Mouse (Mus musculus) hindbrain, embryonic 14.5 days (tissue): ENCODE results near the gene Mylk3. TPM values are rescaled to one million over a fixed set of nuclear protein-coding genes. Genes with fewer than 3 reads are reported as not detected.
A peak's percentile ranks its signal among the peaks of the same experiment; 100 is the strongest.

Experiments used
- ATAC-seq: fragments of 200-750 bp; cut with Nextera tagmentation; 2 replicates; pipeline ENCODE4 v1.8.0; 2017; ENCODE audit warnings: moderate number of reproducible peaks, mild to moderate bottlenecking, moderate TSS enrichment, moderate library complexity; ENCODE audit not compliant: low FRiP score
- DNase-seq: peaks from one replicate; pipeline ENCODE4 v3.0.0-alpha.2; 2015; ENCODE audit warnings: low spot score
- H3K27ac ChIP-seq: fragments of 300-500 bp; sonication (generic); 2 replicates; pipeline ENCODE4 v1.5.1; 2014; ENCODE audit warnings: mild to moderate bottlenecking, moderate library complexity
- H3K27me3 ChIP-seq: fragments of 300-500 bp; sonication (generic); 2 replicates; pipeline ENCODE4 v1.6.1; 2014; ENCODE audit warnings: mild to moderate bottlenecking, low read length, mixed read lengths; ENCODE audit not compliant: control insufficient read depth, insufficient read depth
- H3K36me3 ChIP-seq: fragments of 300-500 bp; sonication (generic); replicated peaks from 2 replicates; pipeline ENCODE4 v1.6.1; 2014; ENCODE audit not compliant: control insufficient read depth, insufficient read depth
- H3K4me1 ChIP-seq: fragments of 300-500 bp; sonication (generic); replicated peaks from 2 replicates; pipeline ENCODE4 v1.6.1; 2014; ENCODE audit warnings: antibody characterized with exemption, low read length, mixed read lengths; ENCODE audit not compliant: control insufficient read depth, insufficient read depth
- H3K4me2 ChIP-seq: fragments of 300-500 bp; sonication (generic); replicated peaks from 2 replicates; pipeline ENCODE4 v1.6.1; 2014; ENCODE audit warnings: mild to moderate bottlenecking, moderate library complexity
- H3K4me3 ChIP-seq: fragments of 300-500 bp; sonication (generic); replicated peaks from 2 replicates; pipeline ENCODE4 v1.5.1; 2014; ENCODE audit warnings: mild to moderate bottlenecking, low read length
- H3K9ac ChIP-seq: fragments of 300-500 bp; sonication (generic); 2 replicates; pipeline ENCODE4 v1.6.1; 2014
- H3K9me3 ChIP-seq: fragments of 300-500 bp; sonication (generic); 2 replicates; pipeline ENCODE4 v1.6.1; 2016; ENCODE audit warnings: low read length; ENCODE audit not compliant: control insufficient read depth
- WGBS: fragments of 180-500 bp; shearing (Covaris S2); extraction: QIAGEN DNeasy Blood & Tissue Kit; methylation state at CpG from one replicate; pipeline ENCODE4 v1.1.7; 2014; 5-methylcytosine and 5-hydroxymethylcytosine counted together
- polyA plus RNA-seq: library from polyadenylated mRNA; unstranded; fragments of >200 nt; fragmentation: Nextera tagmentation; extraction: Ambion mirVana; gene quantifications from 2 replicates; pipeline ENCODE4 v1.2.1, GENCODE M21; 2014

Mylk3 gene
- polyA plus RNA-seq, 1 experiment from 2014 or later, result 0.25 TPM

DNA sequence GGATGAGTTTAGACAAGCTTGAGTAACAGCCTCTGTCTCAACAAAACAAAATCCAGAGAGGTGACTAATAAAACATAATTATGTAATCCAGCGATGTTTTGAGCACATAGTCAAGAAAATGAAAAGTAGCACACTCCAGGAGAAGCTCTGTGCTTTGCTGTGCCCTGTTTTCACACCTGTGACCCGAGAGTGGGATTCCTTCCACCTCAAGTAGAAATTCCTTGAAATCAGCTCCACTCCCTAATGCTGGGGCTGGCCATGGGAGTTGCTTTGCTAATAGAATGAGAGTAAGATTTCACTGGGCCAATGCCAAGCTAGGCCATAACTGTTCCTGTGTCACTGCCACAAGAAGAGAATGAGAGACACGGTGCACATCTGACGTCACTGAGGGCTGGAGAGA, 48.5 kb downstream of the Mylk3 start:
- H3K4me2 ChIP-seq, result no peak overlapping the region
- no peaks in the 10 kb centered on the region for H3K9me3 ChIP-seq
- 86% methylated on average over 4 of the region's 4 CpGs for WGBS
- no peak overlapping the region for H3K27ac ChIP-seq
- ATAC-seq (no peak), DNase-seq (no peak)
- H3K9ac ChIP-seq, result no peak overlapping the region
- no peaks in the 10 kb centered on the region for H3K36me3 ChIP-seq
- no peak overlapping the region for H3K4me3 ChIP-seq
- H3K4me1 ChIP-seq, result no peaks in the 10 kb centered on the region
- H3K27me3 ChIP-seq, result no peaks in the 10 kb centered on the region

DNA sequence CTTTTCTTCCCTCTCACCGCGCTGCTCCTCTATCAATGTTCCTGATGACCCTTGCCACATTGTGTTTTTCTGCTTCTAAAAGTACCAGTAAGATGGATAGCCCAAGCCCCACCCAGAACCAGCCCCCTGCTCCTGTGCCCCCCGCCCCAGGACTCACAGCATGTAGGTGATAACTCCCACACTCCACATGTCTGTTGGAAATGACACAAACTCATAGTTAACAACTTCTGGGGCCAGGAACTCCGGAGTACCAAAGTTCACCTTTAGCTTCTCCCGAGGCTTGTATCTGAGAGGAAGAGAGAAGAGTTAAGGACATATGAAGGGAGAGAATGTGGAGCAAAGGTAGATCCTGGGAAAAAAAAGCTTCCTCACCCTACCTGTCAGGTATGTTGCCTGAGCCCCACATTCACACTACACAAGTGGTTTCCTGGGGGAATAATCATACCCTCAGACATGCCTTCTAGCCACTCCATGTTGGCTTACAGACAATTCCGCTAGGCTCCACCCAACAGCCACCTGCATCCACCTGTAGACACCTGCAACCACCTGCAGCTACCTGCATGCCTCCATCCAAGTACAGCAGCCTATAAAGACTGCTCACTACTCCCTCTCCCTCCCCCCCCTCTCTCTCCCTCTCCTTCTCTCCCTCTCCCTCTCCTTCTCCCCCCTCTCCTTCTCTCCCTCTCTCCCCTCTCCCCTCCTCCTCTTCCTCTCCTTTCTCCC, 49.8 kb downstream of the Mylk3 start:
- WGBS, result 82% methylated on average over 6 of the region's 6 CpGs
- H3K4me2 ChIP-seq, result no peak overlapping the region
- no peaks in the 10 kb centered on the region for H3K27me3 ChIP-seq
- ATAC-seq (no peak), DNase-seq (no peak)
- H3K4me3 ChIP-seq, result no peak overlapping the region
- no peaks in the 10 kb centered on the region for H3K36me3 ChIP-seq
- H3K27ac ChIP-seq, result no peak overlapping the region
- no peaks in the 10 kb centered on the region for H3K9me3 ChIP-seq
- no peaks in the 10 kb centered on the region for H3K4me1 ChIP-seq
- no peak overlapping the region for H3K9ac ChIP-seq

DNA sequence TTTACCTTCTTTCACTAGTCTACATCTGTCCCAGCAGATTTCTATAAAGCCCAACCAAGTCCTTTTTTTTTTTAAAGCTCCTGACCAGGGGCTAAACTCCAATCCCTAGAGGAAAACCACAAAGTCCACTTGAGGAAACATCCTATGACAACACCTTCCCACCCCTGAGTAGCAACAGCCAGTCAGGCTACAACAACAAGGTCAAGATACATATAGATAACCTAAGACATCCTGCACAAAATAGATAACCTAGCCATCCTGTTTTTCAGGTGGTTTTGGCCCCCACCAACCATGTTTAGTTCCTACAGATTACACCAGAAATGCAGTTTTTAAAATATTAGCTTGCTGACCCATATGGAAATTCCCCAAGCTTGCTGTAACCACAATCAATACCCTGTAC, 51.0 kb downstream of the Mylk3 start:
- Histone ChIP-seq H3K27me3 (no peaks in the 10 kb centered on the region), H3K4me1 (no peaks in the 10 kb centered on the region), H3K4me3 (no peak overlapping the region), H3K9me3 (no peaks in the 10 kb centered on the region), H3K4me2 (no peak overlapping the region), H3K36me3 (no peaks in the 10 kb centered on the region), H3K9ac (no peak overlapping the region), H3K27ac (no peak overlapping the region)
- no peak for DNase-seq
- ATAC-seq, result no peak

DNA sequence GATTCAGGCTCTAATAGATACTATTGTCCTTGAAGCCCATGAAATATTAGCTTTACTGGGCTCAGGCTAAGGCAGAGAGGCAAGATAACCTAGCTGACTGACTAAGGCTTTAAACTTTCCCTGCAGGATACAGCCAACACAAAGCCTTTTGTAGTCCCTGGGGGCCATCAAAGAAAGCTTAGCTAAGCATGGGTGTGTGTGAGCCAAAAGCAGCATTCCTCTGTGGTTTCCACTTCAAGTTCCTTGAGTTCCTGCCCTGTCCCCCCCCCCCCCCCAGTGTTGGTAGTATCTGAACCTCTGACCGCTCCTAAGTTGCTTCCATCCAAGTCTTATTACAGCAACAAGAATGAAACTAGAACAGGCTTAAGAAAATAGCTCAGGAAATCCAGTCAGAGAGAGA, 56.6 kb downstream of the Mylk3 start:
- H3K9ac ChIP-seq, result no peak overlapping the region
- ATAC-seq, result no peak

DNA sequence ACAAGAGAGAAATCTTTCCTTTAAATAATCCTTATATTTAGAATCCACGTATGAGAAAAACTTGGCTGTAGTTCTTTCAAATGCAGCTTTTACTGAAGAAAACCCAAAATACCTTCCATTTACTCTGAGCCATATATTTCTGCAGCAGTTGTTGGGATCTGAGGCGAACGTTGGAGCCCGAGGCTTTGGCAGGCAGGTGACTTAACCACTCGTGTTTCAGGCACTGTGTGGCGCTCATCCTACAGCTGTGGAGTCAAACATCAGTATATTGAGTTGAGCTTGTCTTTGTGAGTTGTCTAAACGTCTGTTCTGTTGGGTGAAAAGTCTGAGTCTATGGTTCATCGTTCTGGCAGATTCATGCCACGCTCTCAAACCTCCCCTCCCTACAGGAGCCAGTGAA, 59.1 kb downstream of the Mylk3 start:
- Histone ChIP-seq H3K27me3 (no peaks in the 10 kb centered on the region), H3K9me3 (no peaks in the 10 kb centered on the region), H3K4me1 (no peaks in the 10 kb centered on the region), H3K36me3 (no peaks in the 10 kb centered on the region), H3K27ac (no peak overlapping the region), H3K9ac (no peak overlapping the region), H3K4me3 (no peak overlapping the region), H3K4me2 (no peak overlapping the region)
- ATAC-seq (no peak), DNase-seq (no peak)
- 80% methylated on average over 9 of the region's 9 CpGs for WGBS

More for the DNA sequence above, 56.6 kb downstream of the Mylk3 start:
- Histone ChIP-seq H3K9me3 (no peaks in the 10 kb centered on the region), H3K27ac (no peak overlapping the region), H3K4me2 (no peak overlapping the region), H3K36me3 (no peaks in the 10 kb centered on the region), H3K27me3 (no peaks in the 10 kb centered on the region), H3K4me3 (no peak overlapping the region), H3K4me1 (no peaks in the 10 kb centered on the region)
- DNase-seq, result no peak
- 78% methylated on average over 1 of the region's 1 CpGs for WGBS

DNA sequence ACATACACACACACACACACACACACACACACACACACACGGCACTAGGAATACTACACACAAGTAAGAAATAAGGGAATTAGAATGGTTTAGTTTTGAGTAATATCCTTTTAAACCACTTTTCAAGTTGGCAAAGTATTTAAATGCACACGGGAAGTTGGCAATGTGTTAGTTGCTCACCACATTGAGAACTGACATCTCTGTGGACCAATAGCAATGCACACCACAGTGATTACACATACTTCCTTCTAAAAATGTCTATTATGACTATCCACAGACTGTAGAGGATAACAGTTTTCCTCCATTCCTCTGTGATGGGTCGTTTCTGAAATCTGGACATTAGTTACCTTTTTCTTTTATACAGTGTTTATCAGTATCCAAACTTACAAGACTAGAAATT, 63.1 kb downstream of the Mylk3 start:
- H3K27ac ChIP-seq, result no peak overlapping the region
- no peak overlapping the region for H3K4me2 ChIP-seq
- no peak overlapping the region for H3K9ac ChIP-seq
- H3K4me1 ChIP-seq, result no peaks in the 10 kb centered on the region
- no peaks in the 10 kb centered on the region for H3K27me3 ChIP-seq
- no peaks in the 10 kb centered on the region for H3K36me3 ChIP-seq
- H3K9me3 ChIP-seq, result no peaks in the 10 kb centered on the region
- ATAC-seq (no peak), DNase-seq (no peak)
- H3K4me3 ChIP-seq, result no peak overlapping the region
- 81% methylated on average over 3 of the region's 3 CpGs for WGBS

DNA sequence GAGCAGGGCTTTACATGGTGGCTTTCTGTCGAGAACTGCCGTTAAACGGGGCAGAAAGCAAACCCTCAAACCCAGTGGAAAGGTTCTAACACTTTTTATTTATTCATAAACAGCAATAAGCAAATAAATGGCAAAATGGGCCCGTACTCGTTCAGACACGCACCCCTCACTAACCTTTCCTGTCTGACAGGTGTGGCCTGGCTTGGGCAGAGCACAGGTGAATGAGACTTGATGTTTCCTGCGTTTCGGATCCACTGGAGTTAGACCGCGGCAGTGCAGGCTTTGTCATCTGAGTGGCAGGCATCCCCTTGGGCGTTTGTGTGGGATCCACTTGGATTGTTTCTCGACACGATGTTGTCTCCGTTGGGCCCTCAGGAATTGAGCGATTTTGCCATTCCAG, 64.2 kb downstream of the Mylk3 start:
- no peaks in the 10 kb centered on the region for H3K9me3 ChIP-seq
- no peaks in the 10 kb centered on the region for H3K4me1 ChIP-seq
- WGBS, result 91% methylated on average over 15 of the region's 15 CpGs
- DNase-seq (no peak), ATAC-seq (no peak)
- no peak overlapping the region for H3K27ac ChIP-seq
- no peak overlapping the region for H3K4me3 ChIP-seq
- H3K36me3 ChIP-seq, result no peaks in the 10 kb centered on the region
- no peaks in the 10 kb centered on the region for H3K27me3 ChIP-seq
- H3K4me2 ChIP-seq, result no peak overlapping the region
- H3K9ac ChIP-seq, result no peak overlapping the region

DNA sequence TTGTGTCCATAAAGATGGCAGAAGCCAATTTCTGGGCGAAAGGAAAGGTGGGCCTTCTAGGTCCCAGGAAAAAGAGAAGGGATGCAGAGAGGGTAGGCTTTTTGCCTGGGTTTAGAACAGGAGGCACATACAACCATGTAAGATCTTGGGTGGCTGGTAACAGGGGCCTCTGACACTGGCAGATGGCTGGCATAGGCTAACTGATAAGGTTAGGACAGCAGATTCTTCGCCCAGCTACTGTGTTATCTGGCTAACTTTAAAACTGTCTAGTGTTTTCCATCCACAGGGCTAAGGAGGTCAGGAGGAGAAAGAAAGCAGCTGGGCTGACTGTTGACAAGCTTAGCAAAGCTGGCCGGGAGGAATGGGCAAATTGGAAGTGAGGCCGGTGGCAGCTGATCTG, 67.6 kb downstream of the Mylk3 start:
- H3K36me3 ChIP-seq, result no peaks in the 10 kb centered on the region
- no peaks in the 10 kb centered on the region for H3K4me1 ChIP-seq
- ATAC-seq (no peak), DNase-seq (no peak)
- WGBS, result 95% methylated on average over 4 of the region's 4 CpGs
- no peak overlapping the region for H3K4me2 ChIP-seq
- no peak overlapping the region for H3K27ac ChIP-seq
- no peak overlapping the region for H3K9ac ChIP-seq
- no peaks in the 10 kb centered on the region for H3K9me3 ChIP-seq
- no peak overlapping the region for H3K4me3 ChIP-seq
- H3K27me3 ChIP-seq, result no peaks in the 10 kb centered on the region

DNA sequence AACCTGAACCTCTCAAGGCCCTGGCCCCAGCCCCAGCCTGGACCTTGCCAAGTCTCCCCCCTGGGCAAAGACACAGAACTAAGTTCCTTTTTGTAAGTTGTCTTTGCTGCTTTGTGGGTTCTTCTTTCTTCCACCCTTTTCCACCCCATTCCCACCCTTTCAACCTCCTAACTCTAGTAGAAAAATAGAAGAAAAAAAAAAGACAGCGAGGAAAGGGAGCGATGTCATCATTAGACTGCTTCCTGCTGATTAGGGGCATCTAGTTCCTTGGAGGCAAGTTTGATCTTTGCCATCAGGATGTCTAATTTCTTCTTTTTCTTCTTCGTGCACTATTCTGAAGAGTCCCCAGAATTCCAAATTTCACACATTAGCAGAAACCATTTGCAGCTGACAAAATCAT, 73.1 kb downstream of the Mylk3 start:
- H3K4me2 ChIP-seq, result no peak overlapping the region
- WGBS, result 91% methylated on average over 3 of the region's 3 CpGs
- peaks cover 16% of the 10 kb centered on the region for H3K36me3 ChIP-seq
- H3K9ac ChIP-seq, result no peak overlapping the region
- H3K4me3 ChIP-seq, result no peak overlapping the region
- no peak for DNase-seq
- H3K9me3 ChIP-seq, result no peaks in the 10 kb centered on the region
- no peak for ATAC-seq
- no peaks in the 10 kb centered on the region for H3K4me1 ChIP-seq
- H3K27ac ChIP-seq, result no peak overlapping the region
- no peaks in the 10 kb centered on the region for H3K27me3 ChIP-seq

DNA sequence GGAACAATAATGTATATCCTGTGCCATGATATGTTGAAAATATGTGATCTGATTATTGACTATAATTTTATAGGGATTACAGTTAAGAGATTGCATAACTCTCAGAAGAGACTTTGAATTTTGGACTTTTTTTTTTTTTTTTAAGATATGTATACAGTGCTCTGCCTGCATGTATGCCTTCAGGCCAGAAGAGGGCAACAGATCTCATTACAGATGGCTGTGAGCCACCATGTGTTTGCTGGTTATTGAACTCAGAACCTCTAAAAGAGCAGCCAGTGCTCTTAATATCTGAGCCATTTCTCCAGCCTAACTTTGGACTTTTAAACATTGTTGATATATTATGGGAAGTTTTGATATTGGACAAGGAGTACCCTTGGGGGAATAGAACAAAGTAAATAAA, 74.4 kb downstream of the Mylk3 start:
- Histone ChIP-seq H3K36me3 (peaks cover 29% of the 10 kb centered on the region), H3K9me3 (no peaks in the 10 kb centered on the region), H3K27me3 (no peaks in the 10 kb centered on the region), H3K9ac (no peak overlapping the region), H3K4me3 (no peak overlapping the region), H3K4me2 (no peak overlapping the region), H3K27ac (no peak overlapping the region), H3K4me1 (no peaks in the 10 kb centered on the region)
- DNase-seq, result peak; percentile 30
- ATAC-seq, result no peak
